Mouse (Mus musculus) C2C12 (cell line): ENCODE measurements around the gene Erich3. TPM values are rescaled to one million over a fixed set of nuclear protein-coding genes. Genes with fewer than 3 reads are reported as not detected.

Experiments
- H3K27me3 ChIP-seq: one replicate; pipeline ENCODE4 v1.6.1; 2011; ENCODE audit not compliant: control insufficient read depth, insufficient read depth, insufficient read length
- H3K36me3 ChIP-seq: one replicate; pipeline ENCODE4 v1.6.1; 2011; ENCODE audit not compliant: control insufficient read depth, insufficient read depth
- H3K4me3 ChIP-seq: one replicate; pipeline ENCODE4 v1.5.1; 2011; ENCODE audit warnings: mild to moderate bottlenecking, control low read depth; ENCODE audit not compliant: poor library complexity, insufficient read depth, severe bottlenecking
- H3K79me2 ChIP-seq: one replicate; pipeline ENCODE4 v1.6.1; 2011; ENCODE audit not compliant: control insufficient read depth, insufficient read depth
- H3K79me3 ChIP-seq: one replicate; pipeline ENCODE4 v1.6.1; 2011; ENCODE audit warnings: low read depth, control low read depth
- H3ac ChIP-seq: one replicate; pipeline ENCODE3; 2011; ENCODE audit warnings: low read depth; ENCODE audit not compliant: control insufficient read depth, insufficient read length
- CEBPB ChIP-seq: IDR thresholded peaks from one replicate; pipeline ENCODE4 v1.6.1; 2011; ENCODE audit warnings: low read depth, mild to moderate bottlenecking, control low read depth, moderate library complexity
- CTCF ChIP-seq: IDR thresholded peaks from one replicate; pipeline ENCODE4 v1.5.1; 2011; ENCODE audit not compliant: control insufficient read depth, insufficient read depth, insufficient read length
- FOSL1 ChIP-seq: IDR thresholded peaks from one replicate; pipeline ENCODE4 v1.8.0; 2011; ENCODE audit warnings: mild to moderate bottlenecking, low read length; ENCODE audit not compliant: poor library complexity, insufficient read depth, severe bottlenecking
- MAX ChIP-seq: IDR thresholded peaks from one replicate; pipeline ENCODE4 v1.6.1; 2011; ENCODE audit warnings: mild to moderate bottlenecking, control low read depth
- MYOD1 ChIP-seq: IDR thresholded peaks from one replicate; pipeline ENCODE4 v1.6.1; 2011; ENCODE audit warnings: low read depth; ENCODE audit not compliant: control insufficient read depth, insufficient read length
- MYOG ChIP-seq: IDR thresholded peaks from one replicate; pipeline ENCODE4 v1.6.1; 2011; ENCODE audit not compliant: control insufficient read depth, insufficient read length; ENCODE audit errors: extremely low read depth
- USF1 ChIP-seq: IDR thresholded peaks from one replicate; pipeline ENCODE4 v1.6.1; 2011; ENCODE audit warnings: low read depth, mild to moderate bottlenecking, control low read depth, moderate library complexity
- polyA plus RNA-seq: library from polyadenylated mRNA; unstranded; fragments of >200 nt; fragmentation: generic; extraction: Trizol; gene quantifications from one replicate; pipeline ENCODE4 v1.2.1, GENCODE M21; 2012; ENCODE audit warnings: missing spikeins

The Erich3 gene
- polyA plus RNA-seq, 1 experiment: 0.01 TPM

- TF ChIP-seq CTCF: peak; percentile 81
- TF ChIP-seq MYOG: no peak
- TF ChIP-seq USF1: no peak
- no peaks in the 10 kb centered on the region for H3K79me2 ChIP-seq
Observed at GRCm38 (mm10) chr3:154652581-154653420, 10.9 kb upstream of the Erich3 start.

GRCm38 (mm10) chr3:154653454-154653853, 10.2 kb upstream of the Erich3 start:
- no peaks in the 10 kb centered on the region for H3K79me3 ChIP-seq
- no peak overlapping the region for H3ac ChIP-seq
- no peak for TF ChIP-seq MYOD1
- TF ChIP-seq MYOG: no peak
- no peak for TF ChIP-seq USF1
- no peak for TF ChIP-seq CEBPB
- TF ChIP-seq MAX: no peak
- TF ChIP-seq FOSL1: no peak
- no peak for TF ChIP-seq CTCF
- no peaks in the 10 kb centered on the region for H3K36me3 ChIP-seq
- H3K79me2 ChIP-seq: no peaks in the 10 kb centered on the region
- H3K4me3 ChIP-seq: no peak overlapping the region
- no peaks in the 10 kb centered on the region for H3K27me3 ChIP-seq

More at GRCm38 (mm10) chr3:154652581-154653420, 10.9 kb upstream of the Erich3 start:
- Histone ChIP-seq H3K27me3 (no peaks in the 10 kb centered on the region), H3K4me3 (no peak overlapping the region), H3K36me3 (no peaks in the 10 kb centered on the region), H3K79me3 (no peaks in the 10 kb centered on the region), H3ac (no peak overlapping the region)

GRCm38 (mm10) chr3:154654284-154654683, 9.4 kb upstream of the Erich3 start:
- TF ChIP-seq MYOG (no peak), CTCF (no peak), FOSL1 (no peak), MAX (no peak), CEBPB (no peak), USF1 (no peak), MYOD1 (no peak)
- H3K36me3 ChIP-seq: no peaks in the 10 kb centered on the region
- no peaks in the 10 kb centered on the region for H3K27me3 ChIP-seq
- H3K4me3 ChIP-seq: no peak overlapping the region
- H3ac ChIP-seq: no peak overlapping the region
- H3K79me3 ChIP-seq: no peaks in the 10 kb centered on the region
- no peaks in the 10 kb centered on the region for H3K79me2 ChIP-seq

GRCm38 (mm10) chr3:154654901-154655300, 8.8 kb upstream of the Erich3 start:
- no peak overlapping the region for H3K4me3 ChIP-seq
- no peaks in the 10 kb centered on the region for H3K79me2 ChIP-seq
- H3K36me3 ChIP-seq: no peaks in the 10 kb centered on the region
- H3K79me3 ChIP-seq: no peaks in the 10 kb centered on the region
- TF ChIP-seq CEBPB (no peak), MAX (no peak), CTCF (no peak), FOSL1 (no peak), USF1 (no peak), MYOG (no peak)
- no peaks in the 10 kb centered on the region for H3K27me3 ChIP-seq
- no peak overlapping the region for H3ac ChIP-seq

- no peaks in the 10 kb centered on the region for H3K79me3 ChIP-seq
- no peak overlapping the region for H3K4me3 ChIP-seq
- no peaks in the 10 kb centered on the region for H3K79me2 ChIP-seq
- H3K36me3 ChIP-seq: no peaks in the 10 kb centered on the region
- H3K27me3 ChIP-seq: no peaks in the 10 kb centered on the region
- TF ChIP-seq CTCF (no peak), USF1 (no peak), CEBPB (peak; percentile 46), MYOD1 (no peak), MYOG (no peak), FOSL1 (no peak)
- no peak overlapping the region for H3ac ChIP-seq
Observed at GRCm38 (mm10) chr3:154655711-154656110, 7.9 kb upstream of the Erich3 start.
